Mouse (Mus musculus): ENCODE results near the gene Oasl2. TPM values are rescaled to one million over a fixed set of nuclear protein-coding genes. Genes with fewer than 3 reads are reported as not detected.
"Not testable (repeated sequence)": the region's sequence is repeated elsewhere in the genome, so short reads cannot be mapped to it uniquely, and the experiment has no call there.

The Oasl2 gene
- polyA plus RNA-seq, 1 experiment from 2014 or later: 1.5 TPM

GRCm38 (mm10) chr5:114875858-114876257 lies 20.9 kb upstream of the Oasl2 start:
- H3K36me3 ChIP-seq (ENCODE audit: control insufficient read depth, insufficient read depth, low read length): no peaks in the 10 kb centered on the region
- H3K27me3 ChIP-seq (ENCODE audit: control insufficient read depth, insufficient read depth, low read length): no peaks in the 10 kb centered on the region
- no peak overlapping the region for H3K9ac ChIP-seq (ENCODE audit: low read depth, low read length)
- H3K4me3 ChIP-seq (ENCODE audit: low read depth, low read length): no peak overlapping the region
- no peaks in the 10 kb centered on the region for H3K9me3 ChIP-seq (ENCODE audit: control insufficient read depth, low read length)
- no peaks in the 10 kb centered on the region for H3K4me1 ChIP-seq (replicated peaks; ENCODE audit: control insufficient read depth, insufficient read depth, low read length)
- ATAC-seq (ENCODE audit: low FRiP score): no peak
- WGBS: 69% methylated on average over 6 of the region's 6 CpGs
- no peak for DNase-seq (ENCODE audit: low spot score)
- H3K4me2 ChIP-seq (replicated peaks; ENCODE audit: low read depth, low read length): no peak overlapping the region
- no peak overlapping the region for H3K27ac ChIP-seq (ENCODE audit: low read depth, low read length)

GRCm38 (mm10) chr5:114876331-114876730 lies 20.4 kb upstream of the Oasl2 start:
- H3K27ac ChIP-seq (ENCODE audit: low read depth, low read length): no peak overlapping the region
- 27% methylated on average over 6 of the region's 6 CpGs for WGBS
- no peak for DNase-seq (ENCODE audit: low spot score)

GRCm38 (mm10) chr5:114877487-114877886 lies 19.2 kb upstream of the Oasl2 start:
- ATAC-seq (ENCODE audit: low FRiP score): no peak

More at GRCm38 (mm10) chr5:114876331-114876730, 20.4 kb upstream of the Oasl2 start:
- Histone ChIP-seq H3K4me1 (replicated peaks; ENCODE audit: control insufficient read depth, insufficient read depth, low read length) (no peaks in the 10 kb centered on the region), H3K9me3 (ENCODE audit: control insufficient read depth, low read length) (no peaks in the 10 kb centered on the region), H3K4me3 (ENCODE audit: low read depth, low read length) (no peak overlapping the region), H3K4me2 (replicated peaks; ENCODE audit: low read depth, low read length) (no peak overlapping the region), H3K36me3 (ENCODE audit: control insufficient read depth, insufficient read depth, low read length) (no peaks in the 10 kb centered on the region), H3K9ac (ENCODE audit: low read depth, low read length) (no peak overlapping the region), H3K27me3 (ENCODE audit: control insufficient read depth, insufficient read depth, low read length) (no peaks in the 10 kb centered on the region)
- no peak for ATAC-seq (ENCODE audit: low FRiP score)

GRCm38 (mm10) chr5:114879399-114879798 lies 17.3 kb upstream of the Oasl2 start:
- ATAC-seq (ENCODE audit: low FRiP score) (no peak), DNase-seq (ENCODE audit: low spot score) (no peak)
- no peaks in the 10 kb centered on the region for H3K4me1 ChIP-seq (replicated peaks; ENCODE audit: control insufficient read depth, insufficient read depth, low read length)
- no peak overlapping the region for H3K4me2 ChIP-seq (replicated peaks; ENCODE audit: low read depth, low read length)
- no peaks in the 10 kb centered on the region for H3K9me3 ChIP-seq (ENCODE audit: control insufficient read depth, low read length)
- WGBS: 64% methylated on average over 13 of the region's 13 CpGs
- no peak overlapping the region for H3K9ac ChIP-seq (ENCODE audit: low read depth, low read length)
- H3K27me3 ChIP-seq (ENCODE audit: control insufficient read depth, insufficient read depth, low read length): no peaks in the 10 kb centered on the region
- H3K4me3 ChIP-seq (ENCODE audit: low read depth, low read length): no peak overlapping the region
- no peaks in the 10 kb centered on the region for H3K36me3 ChIP-seq (ENCODE audit: control insufficient read depth, insufficient read depth, low read length)
- H3K27ac ChIP-seq (ENCODE audit: low read depth, low read length): no peak overlapping the region

More at GRCm38 (mm10) chr5:114877487-114877886, 19.2 kb upstream of the Oasl2 start:
- no peak for DNase-seq (ENCODE audit: low spot score)
- Histone ChIP-seq H3K36me3 (ENCODE audit: control insufficient read depth, insufficient read depth, low read length) (no peaks in the 10 kb centered on the region), H3K9ac (ENCODE audit: low read depth, low read length) (no peak overlapping the region), H3K27ac (ENCODE audit: low read depth, low read length) (no peak overlapping the region), H3K9me3 (ENCODE audit: control insufficient read depth, low read length) (no peaks in the 10 kb centered on the region), H3K4me2 (replicated peaks; ENCODE audit: low read depth, low read length) (no peak overlapping the region), H3K27me3 (ENCODE audit: control insufficient read depth, insufficient read depth, low read length) (no peaks in the 10 kb centered on the region), H3K4me1 (replicated peaks; ENCODE audit: control insufficient read depth, insufficient read depth, low read length) (no peaks in the 10 kb centered on the region), H3K4me3 (ENCODE audit: low read depth, low read length) (no peak overlapping the region)
- WGBS: 70% methylated on average over 7 of the region's 7 CpGs

GRCm38 (mm10) chr5:114882319-114882718 lies 14.4 kb upstream of the Oasl2 start:
- not testable (repeated sequence) for H3K36me3 ChIP-seq (ENCODE audit: control insufficient read depth, insufficient read depth, low read length); ATAC-seq (ENCODE audit: low FRiP score); H3K27ac ChIP-seq (ENCODE audit: low read depth, low read length); H3K4me2 ChIP-seq (replicated peaks; ENCODE audit: low read depth, low read length); H3K4me1 ChIP-seq (replicated peaks; ENCODE audit: control insufficient read depth, insufficient read depth, low read length); H3K27me3 ChIP-seq (ENCODE audit: control insufficient read depth, insufficient read depth, low read length); H3K4me3 ChIP-seq (ENCODE audit: low read depth, low read length); DNase-seq (ENCODE audit: low spot score); H3K9me3 ChIP-seq (ENCODE audit: control insufficient read depth, low read length); H3K9ac ChIP-seq (ENCODE audit: low read depth, low read length)
- WGBS: 86% methylated on average over 6 of the region's 7 CpGs

- Histone ChIP-seq H3K4me1 (replicated peaks; ENCODE audit: control insufficient read depth, insufficient read depth, low read length) (no peaks in the 10 kb centered on the region), H3K27me3 (ENCODE audit: control insufficient read depth, insufficient read depth, low read length) (no peaks in the 10 kb centered on the region), H3K9me3 (ENCODE audit: control insufficient read depth, low read length) (no peaks in the 10 kb centered on the region), H3K36me3 (ENCODE audit: control insufficient read depth, insufficient read depth, low read length) (no peaks in the 10 kb centered on the region), H3K27ac (ENCODE audit: low read depth, low read length) (no peak overlapping the region), H3K4me3 (ENCODE audit: low read depth, low read length) (no peak overlapping the region), H3K9ac (ENCODE audit: low read depth, low read length) (no peak overlapping the region), H3K4me2 (replicated peaks; ENCODE audit: low read depth, low read length) (no peak overlapping the region)
- DNase-seq (ENCODE audit: low spot score) (no peak), ATAC-seq (ENCODE audit: low FRiP score) (no peak)
- WGBS: 94% methylated on average over 11 of the region's 11 CpGs
These were observed 13.7 kb upstream of the Oasl2 start for GRCm38 (mm10) chr5:114883022-114883421.

GRCm38 (mm10) chr5:114886801-114887200 lies 9.9 kb upstream of the Oasl2 start:
- DNase-seq (ENCODE audit: low spot score) (no peak), ATAC-seq (ENCODE audit: low FRiP score) (no peak)
- Histone ChIP-seq H3K27ac (ENCODE audit: low read depth, low read length) (no peak overlapping the region), H3K4me2 (replicated peaks; ENCODE audit: low read depth, low read length) (no peak overlapping the region), H3K27me3 (ENCODE audit: control insufficient read depth, insufficient read depth, low read length) (no peaks in the 10 kb centered on the region), H3K9me3 (ENCODE audit: control insufficient read depth, low read length) (no peaks in the 10 kb centered on the region), H3K4me3 (ENCODE audit: low read depth, low read length) (no peak overlapping the region), H3K36me3 (ENCODE audit: control insufficient read depth, insufficient read depth, low read length) (no peaks in the 10 kb centered on the region), H3K9ac (ENCODE audit: low read depth, low read length) (no peak overlapping the region), H3K4me1 (replicated peaks; ENCODE audit: control insufficient read depth, insufficient read depth, low read length) (no peaks in the 10 kb centered on the region)
- WGBS: 89% methylated on average over 6 of the region's 6 CpGs

- no peak for ATAC-seq (ENCODE audit: low FRiP score)
- 84% methylated on average over 2 of the region's 2 CpGs for WGBS
These were observed 7.7 kb upstream of the Oasl2 start for GRCm38 (mm10) chr5:114888995-114889394.

GRCm38 (mm10) chr5:114895542-114895941 lies 1.2 kb upstream of the Oasl2 start:
- H3K36me3 ChIP-seq (ENCODE audit: control insufficient read depth, insufficient read depth, low read length): no peaks in the 10 kb centered on the region
- DNase-seq (ENCODE audit: low spot score) (no peak), ATAC-seq (ENCODE audit: low FRiP score) (no peak)
- no peaks in the 10 kb centered on the region for H3K27me3 ChIP-seq (ENCODE audit: control insufficient read depth, insufficient read depth, low read length)
- H3K4me3 ChIP-seq (ENCODE audit: low read depth, low read length): no peak overlapping the region
- no peak overlapping the region for H3K9ac ChIP-seq (ENCODE audit: low read depth, low read length)
- H3K27ac ChIP-seq (ENCODE audit: low read depth, low read length): no peak overlapping the region
- H3K4me2 ChIP-seq (replicated peaks; ENCODE audit: low read depth, low read length): no peak overlapping the region
- H3K9me3 ChIP-seq (ENCODE audit: control insufficient read depth, low read length): no peaks in the 10 kb centered on the region
- WGBS: 83% methylated on average over 4 of the region's 4 CpGs
- H3K4me1 ChIP-seq (replicated peaks; ENCODE audit: control insufficient read depth, insufficient read depth, low read length): no peaks in the 10 kb centered on the region; the same call in 1 of the 2 replicates

More at GRCm38 (mm10) chr5:114888995-114889394, 7.7 kb upstream of the Oasl2 start:
- Histone ChIP-seq H3K4me2 (replicated peaks; ENCODE audit: low read depth, low read length) (no peak overlapping the region), H3K27ac (ENCODE audit: low read depth, low read length) (no peak overlapping the region), H3K36me3 (ENCODE audit: control insufficient read depth, insufficient read depth, low read length) (no peaks in the 10 kb centered on the region), H3K4me1 (replicated peaks; ENCODE audit: control insufficient read depth, insufficient read depth, low read length) (no peaks in the 10 kb centered on the region), H3K9ac (ENCODE audit: low read depth, low read length) (no peak overlapping the region), H3K27me3 (ENCODE audit: control insufficient read depth, insufficient read depth, low read length) (no peaks in the 10 kb centered on the region), H3K9me3 (ENCODE audit: control insufficient read depth, low read length) (no peaks in the 10 kb centered on the region), H3K4me3 (ENCODE audit: low read depth, low read length) (no peak overlapping the region)
- no peak for DNase-seq (ENCODE audit: low spot score)

Measured in hindbrain, embryonic 11.5 days (tissue).